Mouse (Mus musculus): Measurements from ENCODE around the gene Mapk7.

- no peak for TF ChIP-seq CTCF (IDR thresholded peaks at IDR 0.05; ENCODE audit: extremely low read depth, insufficient read length, insufficient replicate concordance, low read depth, low read length)
- no peak for TF ChIP-seq POLR2A (IDR thresholded peaks at IDR 0.05; ENCODE audit: low read depth, low read length)
Measured at GRCm38 (mm10) chr11:61541106-61541505, 46.9 kb upstream of the Mapk7 start.

All from small intestine, adult 2 months (tissue).